Mouse (Mus musculus) MEL (cell line): ENCODE results near the gene Gm10401. TPM values are rescaled to one million over a fixed set of nuclear protein-coding genes. Genes with fewer than 3 reads are reported as not detected.

ENCODE experiments used
- DNase-seq: peaks from one replicate; pipeline ENCODE4 v3.0.0; 2011; ENCODE audit warnings: low read depth, low spot score
- H3K27ac ChIP-seq: 2 replicates; pipeline ENCODE4 v1.5.1; 2012; ENCODE audit warnings: low read depth, mild to moderate bottlenecking, control low read depth, low read length, moderate library complexity; ENCODE audit not compliant: control insufficient read depth
- H3K27me3 ChIP-seq, 2 experiments: fragments of 150-350 bp in 1 of 2; sonication (generic) in 1 of 2; 2 replicates each; pipeline ENCODE4 v1.6.1; 2012; ENCODE audit warnings: low read length in 2 of 2, mild to moderate bottlenecking in 2 of 2, improper control_type of control experiment in 1 of 2, moderate library complexity in 1 of 2; ENCODE audit not compliant: insufficient read depth in 2 of 2, control insufficient read depth in 1 of 2
- H3K36me3 ChIP-seq, 2 experiments: 2 replicates each; pipeline ENCODE4 v1.6.1; 2012 to 2014; ENCODE audit warnings: low read length in 2 of 2, improper control_type of control experiment in 1 of 2, inconsistent platforms in 1 of 2, mild to moderate bottlenecking in 1 of 2; ENCODE audit not compliant: insufficient read depth in 2 of 2, control insufficient read depth in 1 of 2
- H3K4me1 ChIP-seq, 2 experiments: fragments of 150-350 bp in 1 of 2; sonication (generic) in 1 of 2; 2 replicates each; pipeline ENCODE4 v1.6.1; 2012; ENCODE audit warnings: low read length in 2 of 2, improper control_type of control experiment in 1 of 2, mild to moderate bottlenecking in 1 of 2; ENCODE audit not compliant: insufficient read depth in 2 of 2, control insufficient read depth in 1 of 2
- H3K4me3 ChIP-seq, 2 experiments: fragments of 150-350 bp in 1 of 2; sonication (generic) in 1 of 2; 2 replicates each; pipeline ENCODE4 v1.5.1; 2012; ENCODE audit warnings: low read depth in 2 of 2, low read length in 2 of 2, mild to moderate bottlenecking in 2 of 2, moderate library complexity in 2 of 2, control low read depth in 1 of 2, improper control_type of control experiment in 1 of 2; ENCODE audit not compliant: control insufficient read depth in 1 of 2, insufficient read depth in 1 of 2
- H3K79me2 ChIP-seq: 2 replicates; pipeline ENCODE4 v1.6.1; 2012; ENCODE audit warnings: mild to moderate bottlenecking, low read length, moderate library complexity; ENCODE audit not compliant: control insufficient read depth, poor library complexity, insufficient read depth
- H3K9ac ChIP-seq: 2 replicates; pipeline ENCODE4 v1.6.1; 2012; ENCODE audit warnings: low read depth, mild to moderate bottlenecking, control low read depth, low read length, moderate library complexity; ENCODE audit not compliant: control insufficient read depth, poor library complexity, severe bottlenecking
- H3K9me3 ChIP-seq: fragments of 150-350 bp; sonication (generic); replicated peaks from 2 replicates; pipeline ENCODE4 v1.6.1; 2012; ENCODE audit warnings: mild to moderate bottlenecking, low read length, improper control_type of control experiment, moderate library complexity; ENCODE audit not compliant: insufficient read depth
- CHD1 ChIP-seq: IDR thresholded peaks from 2 replicates; pipeline ENCODE4 v1.6.1; 2012; ENCODE audit warnings: low read depth, mild to moderate bottlenecking, inconsistent platforms, low read length, improper control_type of control experiment
- CHD2 ChIP-seq: IDR thresholded peaks from 2 replicates; pipeline ENCODE4 v1.6.1; 2011; ENCODE audit warnings: low read length, improper control_type of control experiment
- CTCF ChIP-seq, 3 experiments: IDR thresholded peaks in 2 of 3; conservative IDR thresholded peaks in 1 of 3; 2 replicates each; pipeline ENCODE4 v1.5.1; 2011 to 2012; ENCODE audit warnings: low read length in 3 of 3, low read depth in 2 of 3, mild to moderate bottlenecking in 2 of 3, improper control_type of control experiment in 1 of 3, inconsistent platforms in 1 of 3, mixed read lengths in 1 of 3, moderate library complexity in 1 of 3; ENCODE audit not compliant: control insufficient read depth in 1 of 3, insufficient read depth in 1 of 3, poor library complexity in 1 of 3, severe bottlenecking in 1 of 3
- ELF1 ChIP-seq: IDR thresholded peaks from 2 replicates; pipeline ENCODE4 v1.6.1; 2014; ENCODE audit warnings: low read depth, mild to moderate bottlenecking, inconsistent platforms, low read length, improper control_type of control experiment, moderate library complexity
- EP300 ChIP-seq, 2 experiments: IDR thresholded peaks; 2 replicates each; pipeline ENCODE4 v1.6.1; 2011; ENCODE audit warnings: improper control_type of control experiment in 2 of 2, low read length in 2 of 2, low read depth in 1 of 2, mild to moderate bottlenecking in 1 of 2
- ETS1 ChIP-seq: IDR thresholded peaks from 2 replicates; pipeline ENCODE4 v1.6.1; 2012; ENCODE audit warnings: low read depth, mild to moderate bottlenecking, inconsistent platforms, low read length, improper control_type of control experiment, moderate library complexity
- GATA1 ChIP-seq: IDR thresholded peaks from 2 replicates; pipeline ENCODE4 v1.6.1; 2011; ENCODE audit warnings: low read depth, low read length, improper control_type of control experiment
- MXI1 ChIP-seq: IDR thresholded peaks from 2 replicates; pipeline ENCODE4 v1.6.1; 2011; ENCODE audit warnings: mild to moderate bottlenecking, low read depth, low read length, improper control_type of control experiment
- MYC ChIP-seq: IDR thresholded peaks from 2 replicates; pipeline ENCODE4 v1.6.1; 2011; ENCODE audit warnings: low read depth, mild to moderate bottlenecking, low read length, improper control_type of control experiment, moderate library complexity
- NELFE ChIP-seq: IDR thresholded peaks from 2 replicates; pipeline ENCODE4 v1.6.1; 2011; ENCODE audit warnings: low read depth, low read length, improper control_type of control experiment
- POLR2AphosphoS2 ChIP-seq: IDR thresholded peaks from 2 replicates; pipeline ENCODE4 v1.6.1; 2011; ENCODE audit warnings: low read length, improper control_type of control experiment
- RAD21 ChIP-seq: IDR thresholded peaks from 2 replicates; pipeline ENCODE4 v1.6.1; 2011; ENCODE audit warnings: mild to moderate bottlenecking, low read depth, low read length, improper control_type of control experiment
- RCOR1 ChIP-seq: IDR thresholded peaks from 2 replicates; pipeline ENCODE4 v1.6.1; 2012; ENCODE audit warnings: low read depth, mild to moderate bottlenecking, inconsistent platforms, low read length, improper control_type of control experiment
- SIN3A ChIP-seq: IDR thresholded peaks from 2 replicates; pipeline ENCODE4 v1.6.1; 2012; ENCODE audit warnings: low read length, improper control_type of control experiment, inconsistent platforms
- TAL1 ChIP-seq: IDR thresholded peaks from 2 replicates; pipeline ENCODE4 v1.6.1; 2012; ENCODE audit warnings: mild to moderate bottlenecking, inconsistent platforms, low read length, moderate library complexity, mixed read lengths
- TBP ChIP-seq: IDR thresholded peaks from 2 replicates; pipeline ENCODE4 v1.8.0; 2011; ENCODE audit warnings: low read depth, low read length, improper control_type of control experiment
- USF1 ChIP-seq: IDR thresholded peaks from 2 replicates; pipeline ENCODE4 v1.6.1; 2014; ENCODE audit warnings: low read depth, mild to moderate bottlenecking, inconsistent platforms, low read length, improper control_type of control experiment, moderate library complexity
- USF2 ChIP-seq, 2 experiments: IDR thresholded peaks; 2 replicates each; pipeline ENCODE4 v1.6.1; 2011 to 2012; ENCODE audit warnings: improper control_type of control experiment in 2 of 2, low read length in 2 of 2, borderline replicate concordance in 1 of 2, inconsistent platforms in 1 of 2, low read depth in 1 of 2, mild to moderate bottlenecking in 1 of 2; ENCODE audit not compliant: insufficient read depth in 1 of 2
- ZC3H11A ChIP-seq: IDR thresholded peaks from 2 replicates; pipeline ENCODE4 v1.6.1; 2012; ENCODE audit warnings: low read depth, mild to moderate bottlenecking, inconsistent platforms, low read length, improper control_type of control experiment
- ZKSCAN1 ChIP-seq: IDR thresholded peaks from 2 replicates; pipeline ENCODE4 v1.6.1; 2012; ENCODE audit warnings: low read depth, mild to moderate bottlenecking, inconsistent platforms, low read length, improper control_type of control experiment, moderate library complexity
- polyA plus RNA-seq, 2 experiments: library from polyadenylated mRNA; stranded (reverse) in 1 of 2; unstranded in 1 of 2; fragments of >175 nt in 1 of 2; fragments of >200 nt in 1 of 2; gene quantifications; 2 replicates each; pipeline versions ENCODE4 v1.2.1 to v1.2.4; 2012; ENCODE audit warnings: low replicate concordance in 2 of 2, low read depth in 1 of 2; ENCODE audit not compliant: insufficient read length in 2 of 2, insufficient read depth in 1 of 2, missing spikeins in 1 of 2
- total RNA-seq: library from RNA; depleted of rRNA; stranded (reverse); fragments of 300-350 nt; gene quantifications from 2 replicates; pipeline ENCODE4 v1.2.3, GENCODE M21; 2012

Gm10401 gene
- total and polyA plus RNA-seq, 3 experiments: 0.56 to 3.5 TPM; not detected in 1

DNA sequence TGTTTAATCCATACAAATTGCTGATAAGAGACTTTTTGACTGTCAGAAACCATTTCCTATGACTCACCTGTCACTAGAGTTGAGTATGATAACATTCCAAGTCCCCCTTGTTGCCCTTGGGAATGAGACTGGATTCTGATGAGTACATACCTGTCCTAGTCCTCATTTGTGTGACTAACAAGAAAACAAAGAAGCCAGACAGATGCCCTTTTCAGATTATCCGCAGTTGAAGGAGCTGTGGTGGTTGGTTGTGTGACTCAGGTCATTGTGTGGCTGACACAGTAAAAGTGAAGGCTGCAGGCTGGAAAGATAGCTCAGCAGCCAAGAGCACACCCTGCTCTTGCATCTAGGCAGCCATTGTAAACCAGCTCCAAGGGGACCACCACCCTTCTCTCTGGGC, 35.5 kb downstream of the Gm10401 start:
- Histone ChIP-seq H3K4me1 (peaks cover 35 to 56% of the 10 kb centered on the region in 2 experiments), H3K36me3 (peaks cover 0 to 62% of the 10 kb centered on the region in 2 experiments; a peak in 2 of 4 replicates)
- TF ChIP-seq ETS1: 0 out of 2 replicates have a peak, but pooled peaks have one; percentile 47
- no peak for TF ChIP-seq NELFE
- TF ChIP-seq GATA1: peak; percentile 50; the same call in 1 of the 2 replicates
- no peak for TF ChIP-seq CHD1
- TF ChIP-seq EP300 (IDR thresholded peaks at IDR 0.05; ENCODE audit: low read depth in 1 of 2, low read length in 2 of 2): peak; percentile 71 to 77
- peak; percentile 78 for TF ChIP-seq TAL1
- peak; percentile 38; the same call in 1 of the 2 replicates for TF ChIP-seq SIN3A
- no peak for TF ChIP-seq USF2 (IDR thresholded peaks at IDR 0.05; ENCODE audit: borderline replicate concordance in 1 of 2, insufficient read depth in 1 of 2, low read depth in 1 of 2, low read length in 2 of 2)

DNA sequence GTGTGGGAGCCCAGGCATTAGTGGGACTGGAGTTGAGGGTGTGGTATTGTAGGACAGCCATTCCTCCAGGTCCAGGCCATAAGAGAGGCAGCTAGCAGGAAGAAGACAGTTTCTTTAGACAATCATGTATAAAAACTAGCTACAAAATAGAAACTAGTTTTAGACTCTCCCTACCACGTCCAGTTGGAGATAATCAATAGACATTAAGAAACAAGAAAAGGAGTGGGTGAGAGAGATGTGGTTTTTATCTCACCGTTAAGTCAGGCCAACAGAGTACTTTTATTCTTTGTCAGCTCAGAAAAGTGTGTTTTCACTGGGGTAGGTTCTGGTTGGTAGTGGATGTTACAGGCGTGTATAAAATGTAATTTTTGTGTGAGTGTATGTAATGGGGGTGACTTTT, 37.1 kb downstream of the Gm10401 start:
- Histone ChIP-seq H3K79me2 (peaks cover 27% of the 10 kb centered on the region), H3K36me3 (peaks cover 0 to 66% of the 10 kb centered on the region in 2 experiments; a peak in 2 of 4 replicates), H3K9ac (peak overlapping the region; percentile 15; the same call in 1 of the 2 replicates), H3K4me3 (no peak overlapping the region)
- DNase-seq: no peak
- TF ChIP-seq GATA1 (peak; percentile 50), ZC3H11A (no peak), ELF1 (no peak), TBP (no peak), EP300 (IDR thresholded peaks at IDR 0.05; ENCODE audit: low read depth in 1 of 2, low read length in 2 of 2) (peak; percentile 50 to 61; a peak in 3 of 4 replicates), USF2 (IDR thresholded peaks at IDR 0.05; ENCODE audit: borderline replicate concordance in 1 of 2, insufficient read depth in 1 of 2, low read depth in 1 of 2, low read length in 2 of 2) (no peak), USF1 (no peak), MYC (no peak), ZKSCAN1 (no peak), POLR2AphosphoS2 (no peak), CHD2 (no peak), RCOR1 (0 out of 2 replicates have a peak, but pooled peaks have one; percentile 8), MXI1 (no peak), CTCF (IDR thresholded peaks at IDR 0.05 in 2 of 3, conservative IDR thresholded peaks at IDR 0.05 in 1 of 3; ENCODE audit: control insufficient read depth in 1 of 3, insufficient read depth in 1 of 3, low read depth in 2 of 3, low read length in 3 of 3, poor library complexity in 1 of 3, severe bottlenecking in 1 of 3) (no peak), RAD21 (no peak), CHD1 (no peak), ETS1 (0 out of 2 replicates have a peak, but pooled peaks have one; percentile 16)
- TF ChIP-seq, all 39 proteins: peak for 4
- peak overlapping the region; percentile 98 for H3K27ac ChIP-seq
- no peaks in the 10 kb centered on the region for H3K27me3 ChIP-seq
- H3K9me3 ChIP-seq: no peaks in the 10 kb centered on the region
- peaks cover 42 to 61% of the 10 kb centered on the region in 2 experiments for H3K4me1 ChIP-seq

More for the DNA sequence above, 35.5 kb downstream of the Gm10401 start:
- peak; percentile 76 for DNase-seq
- Histone ChIP-seq H3K9ac (no peak overlapping the region), H3K9me3 (no peaks in the 10 kb centered on the region), H3K4me3 (no peak overlapping the region), H3K27me3 (no peaks in the 10 kb centered on the region), H3K79me2 (peaks cover 34% of the 10 kb centered on the region), H3K27ac (peak overlapping the region; percentile 40)
